Mouse (Mus musculus) liver, embryonic 14.5 days (tissue): ENCODE measurements around the gene Mmgt2. TPM values are rescaled to one million over a fixed set of nuclear protein-coding genes. Genes with fewer than 3 reads are reported as not detected.

ENCODE experiments used
- ATAC-seq: fragments of 200-750 bp; cut with Nextera tagmentation; 2 replicates; pipeline ENCODE4 v1.8.0; 2017; ENCODE audit warnings: moderate number of reproducible peaks, mild to moderate bottlenecking, moderate library complexity; ENCODE audit not compliant: insufficient read depth
- DNase-seq, 3 experiments: peaks; one replicate each; pipeline ENCODE4 v3.0.0-alpha.2; 2012 to 2013; ENCODE audit warnings: low read depth in 3 of 3, low spot score in 3 of 3
- H3K27ac ChIP-seq: fragments of 300-500 bp; sonication (generic); 2 replicates; pipeline ENCODE4 v1.5.1; 2014; ENCODE audit warnings: moderate library complexity, mild to moderate bottlenecking, control low read depth, inconsistent platforms
- H3K27me3 ChIP-seq: fragments of 300-500 bp; sonication (generic); 2 replicates; pipeline ENCODE4 v1.6.1; 2014; ENCODE audit warnings: mild to moderate bottlenecking, low read length, moderate library complexity; ENCODE audit not compliant: control insufficient read depth, insufficient read depth
- H3K36me3 ChIP-seq: fragments of 300-500 bp; sonication (generic); replicated peaks from 2 replicates; pipeline ENCODE4 v1.6.1; 2014; ENCODE audit warnings: low read depth; ENCODE audit not compliant: control insufficient read depth, insufficient read depth
- H3K4me1 ChIP-seq, 2 experiments: fragments of 200-500 bp in 1 of 2; fragments of 300-500 bp in 1 of 2; sonication (generic) in 1 of 2; replicated peaks; 2 replicates each; pipeline ENCODE4 v1.6.1; 2012 to 2014; ENCODE audit warnings: antibody characterized with exemption in 1 of 2, inconsistent platforms in 1 of 2, low read length in 1 of 2; ENCODE audit not compliant: control insufficient read depth in 2 of 2, insufficient read depth in 2 of 2
- H3K4me2 ChIP-seq: fragments of 300-500 bp; sonication (generic); 2 replicates; pipeline ENCODE4 v1.6.1; 2014; ENCODE audit warnings: low read depth, mild to moderate bottlenecking, control low read depth, moderate library complexity
- H3K4me3 ChIP-seq, 2 experiments: fragments of 200-500 bp in 1 of 2; fragments of 300-500 bp in 1 of 2; sonication (generic) in 1 of 2; 2 replicates each; pipeline ENCODE4 v1.5.1; 2012 to 2014; ENCODE audit warnings: low read depth in 2 of 2, low read length in 2 of 2, mild to moderate bottlenecking in 2 of 2, control low read depth in 1 of 2, inconsistent platforms in 1 of 2, moderate library complexity in 1 of 2; ENCODE audit not compliant: insufficient read depth in 1 of 2
- H3K9ac ChIP-seq: fragments of 300-500 bp; sonication (generic); replicated peaks from 2 replicates; pipeline ENCODE4 v1.6.1; 2014; ENCODE audit warnings: mild to moderate bottlenecking, control low read depth, moderate library complexity
- H3K9me3 ChIP-seq: fragments of 300-500 bp; sonication (generic); 2 replicates; pipeline ENCODE4 v1.6.1; 2016; ENCODE audit warnings: low read length, mixed read lengths; ENCODE audit not compliant: control insufficient read depth
- CTCF ChIP-seq: IDR thresholded peaks from 2 replicates; pipeline ENCODE4 v1.5.1; 2016; ENCODE audit warnings: antibody characterized with exemption, low read depth, control low read depth
- EP300 ChIP-seq: IDR thresholded peaks from 2 replicates; pipeline ENCODE4 v1.6.1; 2016; ENCODE audit warnings: antibody characterized with exemption, low read depth
- WGBS: fragments of 180-500 bp; shearing (Covaris S2); extraction: QIAGEN DNeasy Blood & Tissue Kit; methylation state at CpG from one replicate; pipeline ENCODE4 v1.1.7; 2014; ENCODE audit not compliant: insufficient replicate concordance; 5-methylcytosine and 5-hydroxymethylcytosine counted together
- polyA plus RNA-seq, 2 experiments: library from polyadenylated mRNA; depleted of rRNA in 1 of 2; stranded (reverse) in 1 of 2; unstranded in 1 of 2; fragments of >200 nt; fragmentation: Nextera tagmentation in 1 of 2; extraction: Ambion mirVana in 1 of 2; gene quantifications; 2 replicates each; pipeline versions ENCODE4 v1.2.1 to v1.2.3; 2012 to 2014

The Mmgt2 gene
- polyA plus RNA-seq, 2 experiments, result 8.1 to 8.8 TPM

DNA sequence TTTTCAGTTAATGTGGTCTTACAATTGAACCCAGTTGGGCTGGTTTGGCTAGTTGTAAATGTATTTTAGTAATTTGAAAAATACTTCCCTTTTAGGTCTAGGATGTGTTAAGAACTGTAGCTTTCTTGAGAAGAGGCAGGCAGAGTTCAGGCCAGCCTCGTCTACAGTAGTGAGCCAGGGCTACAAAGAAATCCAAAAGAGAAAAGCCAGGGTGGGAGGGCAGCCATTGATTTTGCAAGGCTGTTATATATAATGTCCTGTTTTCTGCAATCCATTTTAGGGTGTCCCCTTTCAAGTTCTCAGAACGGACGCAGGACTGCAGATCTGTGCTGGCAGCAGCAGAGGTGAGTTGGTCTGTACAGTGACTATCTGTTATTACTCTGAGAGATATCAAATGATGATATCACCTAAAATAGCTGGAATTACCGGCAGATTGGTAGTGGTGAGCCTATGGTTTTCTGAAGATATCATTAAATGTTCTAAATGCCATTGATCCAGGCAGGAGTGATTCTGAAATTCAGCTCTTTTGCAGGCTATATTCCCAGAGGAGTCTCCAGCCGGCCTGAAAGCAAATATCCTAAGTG lies 44.2 kb upstream of the Mmgt2 start:
- Histone ChIP-seq H3K4me1 (peaks cover 12 to 14% of the 10 kb centered on the region in 2 experiments), H3K9me3 (no peaks in the 10 kb centered on the region), H3K27ac (peak overlapping the region; percentile 94), H3K27me3 (no peaks in the 10 kb centered on the region), H3K9ac (peak overlapping the region; percentile 96), H3K4me3 (peak overlapping the region; percentile 80 to 95), H3K36me3 (peaks cover 40% of the 10 kb centered on the region), H3K4me2 (peak overlapping the region; percentile 68)
- TF ChIP-seq EP300 (no peak), CTCF (no peak)
- DNase-seq (no peak), ATAC-seq (no peak)
- WGBS, result 10% methylated on average over 5 of the region's 5 CpGs

DNA sequence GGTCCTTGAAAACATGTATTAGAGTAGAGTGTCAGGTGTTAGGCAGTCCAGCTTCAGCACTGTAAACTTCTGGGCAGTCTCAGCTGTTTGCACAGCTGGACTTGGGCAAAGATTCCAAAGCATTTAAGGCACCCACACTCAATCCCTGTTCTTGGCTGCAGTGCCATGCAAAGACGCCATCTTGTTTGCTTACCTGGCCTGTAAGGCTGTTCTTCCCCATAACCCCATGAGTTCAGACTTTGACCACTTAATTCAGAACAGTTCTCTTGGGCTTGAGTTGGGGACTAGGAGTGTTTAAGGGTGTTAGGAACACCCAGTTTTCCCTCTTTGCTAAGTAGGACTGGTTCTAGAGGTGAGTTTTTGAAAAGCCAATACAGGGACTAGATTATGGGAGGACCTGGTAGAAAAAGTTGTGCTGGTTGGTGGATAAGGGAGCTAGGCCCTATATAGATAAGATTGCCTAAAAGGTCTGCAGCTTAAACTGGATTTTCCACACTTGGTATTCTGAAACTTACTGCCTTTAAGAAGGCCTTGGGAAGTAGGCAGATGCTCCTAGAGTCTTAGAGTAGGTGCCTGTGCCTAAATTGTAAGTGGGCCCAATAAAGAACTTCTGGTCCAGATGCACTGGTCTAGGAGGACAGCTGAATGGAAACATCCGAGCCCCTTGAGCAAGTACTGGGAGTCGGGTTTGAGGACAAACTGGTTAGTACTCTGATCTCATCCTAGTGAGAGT lies 43.4 kb upstream of the Mmgt2 start:
- Histone ChIP-seq H3K4me3 (peak overlapping the region; percentile 80 to 95), H3K9me3 (no peaks in the 10 kb centered on the region), H3K9ac (peak overlapping the region; percentile 96), H3K4me1 (peaks cover 12 to 14% of the 10 kb centered on the region in 2 experiments), H3K27ac (peak overlapping the region; percentile 94), H3K4me2 (peak overlapping the region; percentile 68), H3K36me3 (peaks cover 40% of the 10 kb centered on the region), H3K27me3 (no peaks in the 10 kb centered on the region)
- 22% methylated on average over 3 of the region's 3 CpGs for WGBS
- DNase-seq (no peak), ATAC-seq (no peak)
- TF ChIP-seq CTCF, result no peak
- no peak for TF ChIP-seq EP300

DNA sequence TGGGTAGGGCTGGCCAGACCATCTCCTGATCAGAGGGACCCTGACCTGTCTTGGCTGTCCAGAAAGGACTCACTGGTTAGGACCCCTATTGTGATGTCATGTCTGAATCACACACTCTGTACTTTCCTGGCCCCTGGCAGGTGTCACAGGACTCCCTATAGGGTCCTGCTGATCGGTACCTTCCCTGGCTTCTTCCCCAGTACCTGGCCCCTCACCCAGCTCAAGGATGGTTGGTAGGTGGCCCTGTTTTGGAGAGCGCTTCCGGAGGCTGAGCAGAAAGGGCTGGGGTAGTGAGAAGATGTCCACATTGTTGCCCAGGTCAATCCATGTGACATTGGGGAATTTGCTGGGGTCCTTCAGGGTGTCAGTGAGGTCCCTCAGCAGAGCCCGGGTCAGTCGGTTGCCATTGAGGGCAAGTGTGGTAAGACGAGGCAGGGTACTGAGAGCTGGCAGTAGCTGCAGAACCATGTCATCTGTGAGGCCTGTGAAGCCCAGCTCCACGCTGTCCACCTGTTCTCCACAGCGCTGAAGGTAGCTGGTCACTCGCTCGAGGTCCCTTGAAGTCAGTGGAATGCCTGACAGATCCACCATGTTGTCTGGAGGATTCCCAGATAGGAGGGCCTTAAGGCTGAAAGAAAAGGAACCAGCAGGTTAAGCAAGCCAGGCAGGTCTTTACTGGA lies 42.7 kb upstream of the Mmgt2 start:
- peaks cover 12 to 14% of the 10 kb centered on the region in 2 experiments for H3K4me1 ChIP-seq
- H3K9me3 ChIP-seq, result no peaks in the 10 kb centered on the region
- H3K4me3 ChIP-seq, result peak overlapping the region; percentile 24 to 80; a peak in 3 of 4 replicates
- peak overlapping the region; percentile 68 for H3K4me2 ChIP-seq
- H3K36me3 ChIP-seq, result peaks cover 40% of the 10 kb centered on the region
- H3K9ac ChIP-seq, result no peak overlapping the region
- WGBS, result 42% methylated on average over 10 of the region's 10 CpGs
- DNase-seq (no peak), ATAC-seq (peak; percentile 4)
- peak overlapping the region; percentile 94 for H3K27ac ChIP-seq
- TF ChIP-seq CTCF, result no peak
- no peak for TF ChIP-seq EP300
- H3K27me3 ChIP-seq, result no peaks in the 10 kb centered on the region

DNA sequence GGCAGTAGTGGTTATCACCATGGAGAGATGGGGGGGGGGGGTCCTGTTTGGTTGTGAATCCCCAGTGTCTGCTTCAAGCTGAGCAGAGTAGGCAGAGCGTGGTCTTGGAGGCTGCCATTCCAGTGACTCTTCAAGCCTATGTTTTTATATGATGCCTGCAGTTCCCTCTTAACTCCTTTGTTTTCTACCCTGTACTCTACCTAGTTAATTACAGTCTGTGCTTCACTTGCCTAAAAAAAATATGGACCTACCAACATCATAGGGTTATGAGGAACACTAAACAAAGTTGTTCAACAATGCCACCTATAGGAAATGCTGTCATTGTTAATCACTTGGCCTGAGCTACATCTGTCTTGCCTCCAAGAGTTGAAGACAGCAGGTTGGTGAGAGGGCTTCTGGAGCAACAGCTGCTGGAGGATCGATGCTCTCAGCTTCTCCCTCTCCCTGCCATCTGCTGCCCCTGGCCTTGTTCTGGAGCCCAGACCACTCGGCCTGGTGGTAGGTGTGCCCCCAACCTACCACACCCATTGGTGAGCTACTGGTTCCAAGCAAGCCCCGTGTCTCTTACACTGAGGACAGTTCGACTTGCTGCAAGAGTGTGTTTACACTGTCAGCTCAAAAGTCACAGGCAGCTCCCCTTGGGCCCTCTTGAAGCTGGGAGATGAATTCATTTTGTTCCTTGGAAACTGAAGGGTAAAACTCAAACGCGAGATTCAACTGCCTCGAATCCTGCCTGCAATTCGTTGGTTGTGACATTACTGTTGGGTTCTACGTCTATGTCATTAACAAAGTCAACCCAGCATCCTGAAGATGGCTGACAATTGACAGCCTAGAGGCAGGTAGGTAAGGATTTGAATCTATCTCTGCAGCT lies 41.9 kb upstream of the Mmgt2 start:
- Histone ChIP-seq H3K9me3 (no peaks in the 10 kb centered on the region), H3K36me3 (peaks cover 40% of the 10 kb centered on the region), H3K4me2 (no peak overlapping the region), H3K4me3 (no peak overlapping the region), H3K9ac (no peak overlapping the region), H3K4me1 (peaks cover 12 to 14% of the 10 kb centered on the region in 2 experiments), H3K27me3 (no peaks in the 10 kb centered on the region), H3K27ac (peak overlapping the region; percentile 44; the same call in 1 of the 2 replicates)
- 51% methylated on average over 10 of the region's 10 CpGs for WGBS
- ATAC-seq, result no peak
- peak in 1 of 3 experiments; percentile 40 for DNase-seq
- TF ChIP-seq CTCF (no peak), EP300 (no peak)
